Mouse (Mus musculus): ENCODE data around the gene Dnaja2.

The Dnaja2 gene

GRCm38 (mm10) chr8:85554391-85555180, 558 bp downstream of the Dnaja2 start:
- DNase-seq, result peak; percentile 74

GRCm38 (mm10) chr8:85551934-85552333, 3.2 kb downstream of the Dnaja2 start:
- DNase-seq, result no peak

- DNase-seq, result no peak
Measured at GRCm38 (mm10) chr8:85536332-85536731, 18.8 kb downstream of the Dnaja2 start.

- DNase-seq, result no peak
Measured at GRCm38 (mm10) chr8:85534163-85534562, 21.0 kb downstream of the Dnaja2 start.

- DNase-seq, result no peak
Measured at GRCm38 (mm10) chr8:85533434-85533833, 21.7 kb downstream of the Dnaja2 start.

- peak; percentile 32 for DNase-seq
Measured at GRCm38 (mm10) chr8:85532843-85533242, 22.3 kb downstream of the Dnaja2 start.

GRCm38 (mm10) chr8:85531471-85531870, 23.7 kb downstream of the Dnaja2 start:
- no peak for DNase-seq

- DNase-seq, result no peak
Measured at GRCm38 (mm10) chr8:85530717-85531116, 24.4 kb downstream of the Dnaja2 start.

GRCm38 (mm10) chr8:85528959-85529358, 26.2 kb downstream of the Dnaja2 start:
- no peak for DNase-seq

- DNase-seq, result peak; percentile 61
Measured at GRCm38 (mm10) chr8:85526105-85526504, 29.0 kb downstream of the Dnaja2 start.

GRCm38 (mm10) chr8:85524086-85524485, 31.1 kb downstream of the Dnaja2 start:
- DNase-seq, result no peak

- no peak for DNase-seq
Measured at GRCm38 (mm10) chr8:85521332-85521731, 33.8 kb downstream of the Dnaja2 start.

- no peak for DNase-seq
Measured at GRCm38 (mm10) chr8:85520586-85520985, 34.6 kb downstream of the Dnaja2 start.

- no peak for DNase-seq
Measured at GRCm38 (mm10) chr8:85517956-85518355, 37.2 kb downstream of the Dnaja2 start.

- DNase-seq, result no peak
Measured at GRCm38 (mm10) chr8:85517336-85517735, 37.8 kb downstream of the Dnaja2 start.

GRCm38 (mm10) chr8:85515391-85515790, 39.8 kb downstream of the Dnaja2 start:
- no peak for DNase-seq

- no peak for DNase-seq
Measured at GRCm38 (mm10) chr8:85513283-85513682, 41.9 kb downstream of the Dnaja2 start.

- DNase-seq, result no peak
Measured at GRCm38 (mm10) chr8:85512234-85512633, 42.9 kb downstream of the Dnaja2 start.

- no peak for DNase-seq
Measured at GRCm38 (mm10) chr8:85508661-85509060, 46.5 kb downstream of the Dnaja2 start.

GRCm38 (mm10) chr8:85506620-85507019, 48.5 kb downstream of the Dnaja2 start:
- DNase-seq, result no peak

GRCm38 (mm10) chr8:85504704-85505103, 50.4 kb downstream of the Dnaja2 start:
- no peak for DNase-seq

- no peak for DNase-seq
Measured at GRCm38 (mm10) chr8:85503065-85503464, 52.1 kb downstream of the Dnaja2 start.

GRCm38 (mm10) chr8:85502381-85502780, 52.8 kb downstream of the Dnaja2 start:
- DNase-seq, result no peak

GRCm38 (mm10) chr8:85500955-85501685, 54.0 kb downstream of the Dnaja2 start:
- no peak for DNase-seq

Measured in liver (tissue).